Mouse (Mus musculus): ENCODE results near the gene Cyp2c70. TPM values are rescaled to one million over a fixed set of nuclear protein-coding genes. Genes with fewer than 3 reads are reported as not detected.

Cyp2c70 gene
- polyA plus RNA-seq (2014; fragmentation: Illumina TruSeq; extraction: RNeasy Lipid Tissue Mini Kit (QIAGEN cat#74804); ENCODE audit: low replicate concordance), result 0.74 TPM

DNA sequence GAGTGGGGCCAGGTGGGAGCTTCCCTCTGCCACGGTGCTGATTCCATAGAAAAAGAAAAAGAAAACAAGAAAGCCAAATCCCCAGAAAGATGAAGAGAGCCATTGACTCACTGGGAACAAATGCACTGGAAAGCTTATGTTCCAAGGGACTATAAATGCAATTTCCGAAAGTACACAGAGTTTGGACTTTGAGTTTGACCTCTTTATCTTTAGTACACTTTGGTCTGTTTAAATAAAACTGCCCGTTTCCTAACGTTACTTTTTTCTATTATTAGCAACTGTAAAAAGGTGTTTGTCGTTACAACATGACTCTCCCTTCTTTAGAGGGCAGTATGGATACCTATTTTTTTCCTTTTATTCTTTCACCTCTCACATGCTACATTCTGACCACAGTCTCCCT, at the start of gene Cyp2c70:
Cyp2c70 (minus strand) TSS at position 174 of the 400 bp plus-strand sequence.

Other genes with a start within 250 kb of the Cyp2c70 start
- gene Cyp2c37, start 194.9 kb downstream of the Cyp2c70 start, polyA plus RNA-seq (2014; fragmentation: Illumina TruSeq; extraction: RNeasy Lipid Tissue Mini Kit (QIAGEN cat#74804); ENCODE audit: low replicate concordance), result not detected
- gene Cyp2c54, start 113.5 kb downstream of the Cyp2c70 start, polyA plus RNA-seq (2014; fragmentation: Illumina TruSeq; extraction: RNeasy Lipid Tissue Mini Kit (QIAGEN cat#74804); ENCODE audit: low replicate concordance), result not detected
- gene Cyp2c50, start 97.6 kb downstream of the Cyp2c70 start, polyA plus RNA-seq (2014; fragmentation: Illumina TruSeq; extraction: RNeasy Lipid Tissue Mini Kit (QIAGEN cat#74804); ENCODE audit: low replicate concordance), result 0.52 TPM
- gene Pdlim1, start 84.5 kb upstream of the Cyp2c70 start, polyA plus RNA-seq (2014; fragmentation: Illumina TruSeq; extraction: RNeasy Lipid Tissue Mini Kit (QIAGEN cat#74804); ENCODE audit: low replicate concordance), result 20.2 TPM

Data from small intestine, adult 10 weeks (tissue).